Mouse (Mus musculus) kidney, embryonic 14.5 days (tissue): Measurements from ENCODE around the gene Jarid2. TPM values are rescaled to one million over a fixed set of nuclear protein-coding genes. Genes with fewer than 3 reads are reported as not detected.

ENCODE experiments used
- ATAC-seq: fragments of 200-750 bp; cut with Nextera tagmentation; 2 replicates; pipeline ENCODE4 v1.8.0; 2017; ENCODE audit warnings: moderate number of reproducible peaks, mild to moderate bottlenecking, moderate TSS enrichment, moderate library complexity; ENCODE audit not compliant: low FRiP score, low TSS enrichment
- H3K27ac ChIP-seq: fragments of 300-500 bp; sonication (generic); 2 replicates; pipeline ENCODE4 v1.5.1; 2014; ENCODE audit warnings: low read depth, mild to moderate bottlenecking, low read length, moderate library complexity, mixed read lengths
- H3K27me3 ChIP-seq: fragments of 300-500 bp; sonication (generic); 2 replicates; pipeline ENCODE4 v1.6.1; 2014; ENCODE audit warnings: mild to moderate bottlenecking, low read length; ENCODE audit not compliant: control insufficient read depth, insufficient read depth
- H3K36me3 ChIP-seq: fragments of 300-500 bp; sonication (generic); 2 replicates; pipeline ENCODE4 v1.6.1; 2014; ENCODE audit warnings: low read length, mixed read lengths; ENCODE audit not compliant: control insufficient read depth, insufficient read depth
- H3K4me1 ChIP-seq: fragments of 300-500 bp; sonication (generic); 2 replicates; pipeline ENCODE4 v1.6.1; 2014; ENCODE audit warnings: low read length, mixed read lengths; ENCODE audit not compliant: control insufficient read depth, insufficient read depth
- H3K4me2 ChIP-seq: fragments of 300-500 bp; sonication (generic); replicated peaks from 2 replicates; pipeline ENCODE4 v1.6.1; 2014; ENCODE audit warnings: low read depth, mild to moderate bottlenecking, low read length
- H3K4me3 ChIP-seq: fragments of 300-500 bp; sonication (generic); 2 replicates; pipeline ENCODE4 v1.5.1; 2014; ENCODE audit warnings: mild to moderate bottlenecking, low read length
- H3K9ac ChIP-seq: fragments of 300-500 bp; sonication (generic); 2 replicates; pipeline ENCODE4 v1.6.1; 2014; ENCODE audit warnings: low read depth, mild to moderate bottlenecking, low read length, moderate library complexity
- H3K9me3 ChIP-seq: fragments of 300-500 bp; sonication (generic); 2 replicates; pipeline ENCODE4 v1.6.1; 2016; ENCODE audit warnings: low read length; ENCODE audit not compliant: control insufficient read depth
- WGBS: fragments of 180-500 bp; shearing (Covaris S2); extraction: QIAGEN DNeasy Blood & Tissue Kit; methylation state at CpG from one replicate; pipeline ENCODE4 v1.1.7; 2014; 5-methylcytosine and 5-hydroxymethylcytosine counted together
- polyA plus RNA-seq: library from polyadenylated mRNA; unstranded; fragments of >200 nt; fragmentation: Nextera tagmentation; extraction: Ambion mirVana; gene quantifications from 2 replicates; pipeline ENCODE4 v1.2.1, GENCODE M21; 2014

Gene Jarid2
- polyA plus RNA-seq, 1 experiment from 2014 or later, result 28.1 TPM

DNA sequence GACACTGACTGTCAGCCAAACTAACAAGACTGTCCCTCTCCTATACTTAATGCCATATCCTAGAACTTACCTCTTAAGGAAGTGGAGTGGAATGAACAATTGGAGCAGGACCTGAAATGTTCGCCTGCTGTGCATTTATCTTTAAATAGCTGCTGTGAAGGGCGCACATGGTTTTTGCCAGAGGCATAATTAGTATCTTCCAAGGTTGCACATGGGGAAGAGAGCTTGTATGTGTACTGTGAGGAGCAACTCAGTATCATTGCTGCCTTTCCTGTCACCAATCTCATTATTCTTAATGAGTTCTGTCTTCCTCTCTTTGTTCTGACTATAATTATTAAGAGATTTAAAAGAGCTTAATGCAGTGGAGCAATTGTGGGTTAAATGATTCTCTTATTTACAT, 147.5 kb downstream of the Jarid2 start:
- Histone ChIP-seq H3K27me3 (no peaks in the 10 kb centered on the region), H3K27ac (no peak overlapping the region), H3K36me3 (peaks cover 11% of the 10 kb centered on the region; the same call in 1 of the 2 replicates), H3K9ac (no peak overlapping the region), H3K4me3 (no peak overlapping the region), H3K4me2 (no peak overlapping the region), H3K4me1 (0 out of 2 replicates have a peak, but pooled peaks cover 4% of the 10 kb centered on the region), H3K9me3 (no peaks in the 10 kb centered on the region)
- 94% methylated on average over 2 of the region's 2 CpGs for WGBS
- no peak for ATAC-seq

GRCm38 (mm10) chr13:44881001-44881400, 151.7 kb downstream of the Jarid2 start:
- WGBS, result 87% methylated on average over 4 of the region's 4 CpGs

GRCm38 (mm10) chr13:44886221-44886620, 156.9 kb downstream of the Jarid2 start:
- Histone ChIP-seq H3K36me3 (peaks cover 16% of the 10 kb centered on the region; the same call in 1 of the 2 replicates), H3K9me3 (no peaks in the 10 kb centered on the region), H3K4me3 (no peak overlapping the region), H3K9ac (no peak overlapping the region), H3K4me1 (no peaks in the 10 kb centered on the region), H3K4me2 (no peak overlapping the region), H3K27ac (no peak overlapping the region), H3K27me3 (no peaks in the 10 kb centered on the region)
- ATAC-seq, result no peak
- WGBS, result 92% methylated on average over 2 of the region's 2 CpGs

More at GRCm38 (mm10) chr13:44881001-44881400, 151.7 kb downstream of the Jarid2 start:
- Histone ChIP-seq H3K4me2 (no peak overlapping the region), H3K27me3 (no peaks in the 10 kb centered on the region), H3K27ac (no peak overlapping the region), H3K4me1 (0 out of 2 replicates have a peak, but pooled peaks cover 4% of the 10 kb centered on the region), H3K4me3 (no peak overlapping the region), H3K36me3 (no peaks in the 10 kb centered on the region; the same call in 1 of the 2 replicates), H3K9ac (no peak overlapping the region), H3K9me3 (no peaks in the 10 kb centered on the region)
- ATAC-seq, result no peak

- H3K9ac ChIP-seq, result no peak overlapping the region
- no peaks in the 10 kb centered on the region for H3K9me3 ChIP-seq
- H3K36me3 ChIP-seq, result peaks cover 19% of the 10 kb centered on the region; the same call in 1 of the 2 replicates
- H3K4me3 ChIP-seq, result no peak overlapping the region
- no peak overlapping the region for H3K27ac ChIP-seq
- ATAC-seq, result no peak
- WGBS, result 80% methylated on average over 2 of the region's 2 CpGs
- no peaks in the 10 kb centered on the region for H3K27me3 ChIP-seq
- H3K4me2 ChIP-seq, result no peak overlapping the region
- H3K4me1 ChIP-seq, result no peaks in the 10 kb centered on the region
Observed at GRCm38 (mm10) chr13:44890612-44891011, 161.3 kb downstream of the Jarid2 start.

- WGBS, result 52% methylated on average over 5 of the region's 5 CpGs
Observed at GRCm38 (mm10) chr13:44891813-44892730, 162.8 kb downstream of the Jarid2 start.

DNA sequence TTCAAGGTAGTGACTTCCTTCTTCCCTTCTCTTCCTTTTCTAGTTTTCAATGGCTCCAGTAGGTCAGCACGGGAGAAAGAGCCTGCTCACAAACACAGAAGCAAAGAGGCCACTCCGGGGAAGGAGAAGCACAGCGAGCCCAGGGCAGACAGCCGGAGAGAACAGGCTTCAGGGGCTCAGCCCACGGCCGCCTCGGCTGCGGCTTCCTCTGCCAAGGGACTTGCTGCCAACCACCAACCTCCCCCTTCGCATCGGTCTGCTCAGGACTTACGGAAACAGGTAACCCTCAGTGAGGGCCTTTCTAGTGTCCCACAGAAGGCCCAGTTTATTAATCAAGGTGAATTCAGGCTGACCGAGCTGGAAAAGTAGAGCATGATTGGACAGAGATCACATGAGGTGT, 166.9 kb downstream of the Jarid2 start:
- H3K4me2 ChIP-seq, result no peak overlapping the region
- no peaks in the 10 kb centered on the region for H3K9me3 ChIP-seq
- no peak for ATAC-seq
- H3K4me3 ChIP-seq, result no peak overlapping the region
- no peak overlapping the region for H3K27ac ChIP-seq
- WGBS, result 90% methylated on average over 12 of the region's 12 CpGs
- H3K4me1 ChIP-seq, result no peaks in the 10 kb centered on the region
- H3K9ac ChIP-seq, result no peak overlapping the region
- H3K27me3 ChIP-seq, result no peaks in the 10 kb centered on the region
- H3K36me3 ChIP-seq, result peaks cover 30% of the 10 kb centered on the region

More at GRCm38 (mm10) chr13:44891813-44892730, 162.8 kb downstream of the Jarid2 start:
- Histone ChIP-seq H3K9me3 (no peaks in the 10 kb centered on the region), H3K4me2 (no peak overlapping the region), H3K4me1 (no peaks in the 10 kb centered on the region), H3K36me3 (peaks cover 23% of the 10 kb centered on the region), H3K27me3 (no peaks in the 10 kb centered on the region), H3K9ac (no peak overlapping the region), H3K4me3 (no peak overlapping the region), H3K27ac (no peak overlapping the region)
- no peak for ATAC-seq

DNA sequence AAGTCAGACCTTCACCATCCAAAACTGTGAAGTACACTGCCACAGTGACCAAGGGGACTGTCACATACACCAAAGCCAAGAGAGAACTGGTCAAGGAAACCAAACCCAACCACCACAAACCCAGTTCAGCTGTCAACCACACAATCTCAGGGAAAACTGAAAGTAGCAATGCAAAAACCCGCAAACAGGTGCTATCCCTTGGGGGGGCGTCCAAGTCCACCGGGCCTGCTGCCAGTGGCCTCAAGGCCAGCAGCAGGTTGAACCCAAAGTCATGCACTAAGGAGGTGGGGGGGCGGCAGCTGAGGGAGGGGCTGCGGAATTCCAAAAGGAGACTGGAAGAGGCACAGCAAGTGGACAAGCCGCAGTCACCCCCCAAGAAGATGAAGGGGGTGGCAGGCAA, 173.0 kb downstream of the Jarid2 start:
- Histone ChIP-seq H3K9me3 (no peaks in the 10 kb centered on the region), H3K9ac (no peak overlapping the region), H3K36me3 (peaks cover 53% of the 10 kb centered on the region), H3K4me3 (no peak overlapping the region), H3K4me1 (peaks cover 7% of the 10 kb centered on the region; the same call in 1 of the 2 replicates), H3K27ac (no peak overlapping the region), H3K27me3 (no peaks in the 10 kb centered on the region), H3K4me2 (no peak overlapping the region)
- no peak for ATAC-seq
- 95% methylated on average over 6 of the region's 6 CpGs for WGBS

DNA sequence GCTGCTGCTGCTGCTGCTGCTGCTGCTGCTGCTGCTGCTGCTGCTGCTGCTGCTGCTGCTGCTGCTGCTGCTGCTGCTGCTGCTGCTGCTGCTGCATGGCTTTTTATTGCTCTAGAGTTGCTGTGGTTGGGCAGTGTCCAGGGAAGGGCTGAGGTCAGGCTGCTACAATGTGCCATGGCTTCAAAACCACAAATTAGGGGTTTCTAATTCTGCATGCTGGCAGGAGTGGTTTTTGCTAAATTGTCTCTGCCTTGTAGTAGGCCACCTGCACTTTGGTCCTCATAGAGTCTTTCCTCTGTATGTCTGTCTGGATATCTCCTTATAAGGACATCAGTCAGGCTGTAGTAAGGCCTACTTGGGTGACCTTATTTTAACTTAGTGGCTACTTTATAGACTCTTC, 174.1 kb downstream of the Jarid2 start:
- Histone ChIP-seq H3K4me1 (peaks cover 7% of the 10 kb centered on the region; the same call in 1 of the 2 replicates), H3K4me2 (no peak overlapping the region), H3K9ac (no peak overlapping the region), H3K36me3 (peaks cover 43% of the 10 kb centered on the region), H3K4me3 (no peak overlapping the region), H3K27me3 (no peaks in the 10 kb centered on the region), H3K9me3 (no peaks in the 10 kb centered on the region), H3K27ac (no peak overlapping the region)
- no peak for ATAC-seq

DNA sequence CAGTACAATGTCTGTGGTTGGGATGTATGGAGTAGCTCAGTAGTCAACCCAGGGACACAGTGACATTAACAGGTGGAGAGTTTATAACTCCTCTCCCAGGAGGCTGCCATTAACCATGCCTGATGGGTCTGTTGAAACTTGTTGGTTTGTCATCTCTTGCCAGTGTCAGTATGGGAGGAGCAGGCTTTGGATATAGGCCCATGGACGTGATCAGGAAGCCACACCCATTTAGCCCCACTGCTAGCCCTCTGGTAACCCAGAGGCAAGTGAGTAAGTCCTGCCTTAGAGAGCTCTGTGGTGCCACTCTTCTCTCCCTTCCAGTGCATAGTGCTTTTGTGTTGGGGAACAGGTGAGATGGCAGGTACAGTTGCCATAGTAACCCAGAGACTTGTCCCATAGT, 175.0 kb downstream of the Jarid2 start:
- H3K9me3 ChIP-seq, result no peaks in the 10 kb centered on the region
- no peak overlapping the region for H3K9ac ChIP-seq
- no peak overlapping the region for H3K27ac ChIP-seq
- no peak overlapping the region for H3K4me2 ChIP-seq
- peaks cover 7% of the 10 kb centered on the region; the same call in 1 of the 2 replicates for H3K4me1 ChIP-seq
- H3K36me3 ChIP-seq, result peaks cover 44% of the 10 kb centered on the region
- ATAC-seq, result no peak
- H3K27me3 ChIP-seq, result no peaks in the 10 kb centered on the region
- 55% methylated on average over 1 of the region's 1 CpGs for WGBS
- no peak overlapping the region for H3K4me3 ChIP-seq
